Mouse (Mus musculus): Measurements from ENCODE around the gene Rrp8. TPM values are rescaled to one million over a fixed set of nuclear protein-coding genes. Genes with fewer than 3 reads are reported as not detected.

The Rrp8 gene
- polyA plus RNA-seq, 1 experiment = 31.9 TPM

GRCm38 (mm10) chr7:105741978-105742377 lies 4.8 kb upstream of the Rrp8 start:
- no peak for TF ChIP-seq EP300 (IDR thresholded peaks at IDR 0.05; ENCODE audit: insufficient read depth, low read depth, low read length)
- H3K27me3 ChIP-seq (ENCODE audit: control insufficient read depth, insufficient read depth, low read length, poor library complexity, severe bottlenecking) = no peaks in the 10 kb centered on the region
- H3K36me3 ChIP-seq (ENCODE audit: control insufficient read depth, insufficient read depth, low read length, poor library complexity, severe bottlenecking) = peaks cover 19% of the 10 kb centered on the region
- H3K9ac ChIP-seq (ENCODE audit: low read depth, poor library complexity, severe bottlenecking) = no peak overlapping the region
- H3K27ac ChIP-seq (ENCODE audit: insufficient read depth, low read length) = no peak overlapping the region
- H3K4me1 ChIP-seq (ENCODE audit: control insufficient read depth, insufficient read depth, low read length) = no peaks in the 10 kb centered on the region
- H3K4me3 ChIP-seq (ENCODE audit: low read depth, low read length) = no peak overlapping the region
- no peaks in the 10 kb centered on the region for H3K9me3 ChIP-seq (replicated peaks; ENCODE audit: control insufficient read depth, insufficient read depth, low read length, poor library complexity, severe bottlenecking)

- Histone ChIP-seq H3K9me3 (replicated peaks; ENCODE audit: control insufficient read depth, insufficient read depth, low read length, poor library complexity, severe bottlenecking) (no peaks in the 10 kb centered on the region), H3K27me3 (ENCODE audit: control insufficient read depth, insufficient read depth, low read length, poor library complexity, severe bottlenecking) (no peaks in the 10 kb centered on the region)
Observed at GRCm38 (mm10) chr7:105740851-105741250, 3.7 kb upstream of the Rrp8 start.

GRCm38 (mm10) chr7:105740089-105740795 lies 3.1 kb upstream of the Rrp8 start:
- Histone ChIP-seq H3K4me1 (ENCODE audit: control insufficient read depth, insufficient read depth, low read length) (no peaks in the 10 kb centered on the region), H3K9ac (ENCODE audit: low read depth, poor library complexity, severe bottlenecking) (no peak overlapping the region), H3K9me3 (replicated peaks; ENCODE audit: control insufficient read depth, insufficient read depth, low read length, poor library complexity, severe bottlenecking) (no peaks in the 10 kb centered on the region), H3K27ac (ENCODE audit: insufficient read depth, low read length) (no peak overlapping the region), H3K4me3 (ENCODE audit: low read depth, low read length) (no peak overlapping the region), H3K36me3 (ENCODE audit: control insufficient read depth, insufficient read depth, low read length, poor library complexity, severe bottlenecking) (peaks cover 16% of the 10 kb centered on the region), H3K27me3 (ENCODE audit: control insufficient read depth, insufficient read depth, low read length, poor library complexity, severe bottlenecking) (no peaks in the 10 kb centered on the region)
- TF ChIP-seq EP300 (IDR thresholded peaks at IDR 0.05; ENCODE audit: insufficient read depth, low read depth, low read length) (no peak), CTCF (IDR thresholded peaks at IDR 0.05; ENCODE audit: low read depth, low read length) (no peak), POLR2A (IDR thresholded peaks at IDR 0.05; ENCODE audit: insufficient read depth, low read length) (no peak)

More at GRCm38 (mm10) chr7:105740851-105741250, 3.7 kb upstream of the Rrp8 start:
- no peak for TF ChIP-seq CTCF (IDR thresholded peaks at IDR 0.05; ENCODE audit: low read depth, low read length)
- TF ChIP-seq EP300 (IDR thresholded peaks at IDR 0.05; ENCODE audit: insufficient read depth, low read depth, low read length) = no peak
- TF ChIP-seq POLR2A (IDR thresholded peaks at IDR 0.05; ENCODE audit: insufficient read depth, low read length) = no peak
- H3K9ac ChIP-seq (ENCODE audit: low read depth, poor library complexity, severe bottlenecking) = no peak overlapping the region
- H3K36me3 ChIP-seq (ENCODE audit: control insufficient read depth, insufficient read depth, low read length, poor library complexity, severe bottlenecking) = peaks cover 16% of the 10 kb centered on the region
- no peaks in the 10 kb centered on the region for H3K4me1 ChIP-seq (ENCODE audit: control insufficient read depth, insufficient read depth, low read length)
- no peak overlapping the region for H3K27ac ChIP-seq (ENCODE audit: insufficient read depth, low read length)
- H3K4me3 ChIP-seq (ENCODE audit: low read depth, low read length) = no peak overlapping the region

GRCm38 (mm10) chr7:105738948-105739347 lies 1.8 kb upstream of the Rrp8 start:
- no peak for TF ChIP-seq POLR2A (IDR thresholded peaks at IDR 0.05; ENCODE audit: insufficient read depth, low read length)
- TF ChIP-seq CTCF (IDR thresholded peaks at IDR 0.05; ENCODE audit: low read depth, low read length) = no peak
- no peak for TF ChIP-seq EP300 (IDR thresholded peaks at IDR 0.05; ENCODE audit: insufficient read depth, low read depth, low read length)
- no peaks in the 10 kb centered on the region for H3K27me3 ChIP-seq (ENCODE audit: control insufficient read depth, insufficient read depth, low read length, poor library complexity, severe bottlenecking)
- H3K9ac ChIP-seq (ENCODE audit: low read depth, poor library complexity, severe bottlenecking) = no peak overlapping the region
- peaks cover 26% of the 10 kb centered on the region for H3K36me3 ChIP-seq (ENCODE audit: control insufficient read depth, insufficient read depth, low read length, poor library complexity, severe bottlenecking)
- no peaks in the 10 kb centered on the region for H3K4me1 ChIP-seq (ENCODE audit: control insufficient read depth, insufficient read depth, low read length)
- H3K4me3 ChIP-seq (ENCODE audit: low read depth, low read length) = no peak overlapping the region
- H3K27ac ChIP-seq (ENCODE audit: insufficient read depth, low read length) = no peak overlapping the region
- no peaks in the 10 kb centered on the region for H3K9me3 ChIP-seq (replicated peaks; ENCODE audit: control insufficient read depth, insufficient read depth, low read length, poor library complexity, severe bottlenecking)

- Histone ChIP-seq H3K36me3 (ENCODE audit: control insufficient read depth, insufficient read depth, low read length, poor library complexity, severe bottlenecking) (peaks cover 33% of the 10 kb centered on the region), H3K4me1 (ENCODE audit: control insufficient read depth, insufficient read depth, low read length) (no peaks in the 10 kb centered on the region), H3K27me3 (ENCODE audit: control insufficient read depth, insufficient read depth, low read length, poor library complexity, severe bottlenecking) (no peaks in the 10 kb centered on the region), H3K9me3 (replicated peaks; ENCODE audit: control insufficient read depth, insufficient read depth, low read length, poor library complexity, severe bottlenecking) (no peaks in the 10 kb centered on the region), H3K4me3 (ENCODE audit: low read depth, low read length) (no peak overlapping the region), H3K27ac (ENCODE audit: insufficient read depth, low read length) (no peak overlapping the region), H3K9ac (ENCODE audit: low read depth, poor library complexity, severe bottlenecking) (no peak overlapping the region)
- TF ChIP-seq POLR2A (IDR thresholded peaks at IDR 0.05; ENCODE audit: insufficient read depth, low read length) = no peak
- no peak for TF ChIP-seq CTCF (IDR thresholded peaks at IDR 0.05; ENCODE audit: low read depth, low read length)
- TF ChIP-seq EP300 (IDR thresholded peaks at IDR 0.05; ENCODE audit: insufficient read depth, low read depth, low read length) = no peak
Observed at GRCm38 (mm10) chr7:105738286-105738685, 1.1 kb upstream of the Rrp8 start.

- Histone ChIP-seq H3K27ac (ENCODE audit: insufficient read depth, low read length) (no peak overlapping the region), H3K27me3 (ENCODE audit: control insufficient read depth, insufficient read depth, low read length, poor library complexity, severe bottlenecking) (no peaks in the 10 kb centered on the region), H3K9ac (ENCODE audit: low read depth, poor library complexity, severe bottlenecking) (peak overlapping the region; percentile 95), H3K9me3 (replicated peaks; ENCODE audit: control insufficient read depth, insufficient read depth, low read length, poor library complexity, severe bottlenecking) (no peaks in the 10 kb centered on the region), H3K4me1 (ENCODE audit: control insufficient read depth, insufficient read depth, low read length) (no peaks in the 10 kb centered on the region), H3K4me3 (ENCODE audit: low read depth, low read length) (no peak overlapping the region), H3K36me3 (ENCODE audit: control insufficient read depth, insufficient read depth, low read length, poor library complexity, severe bottlenecking) (peaks cover 38% of the 10 kb centered on the region)
- no peak for TF ChIP-seq EP300 (IDR thresholded peaks at IDR 0.05; ENCODE audit: insufficient read depth, low read depth, low read length)
- TF ChIP-seq POLR2A (IDR thresholded peaks at IDR 0.05; ENCODE audit: insufficient read depth, low read length) = no peak
- TF ChIP-seq CTCF (IDR thresholded peaks at IDR 0.05; ENCODE audit: low read depth, low read length) = no peak
Observed at GRCm38 (mm10) chr7:105737648-105738047, 463 bp upstream of the Rrp8 start.

Data from ES-Bruce4 (cell line).